Mouse (Mus musculus) spleen, adult 2 months (tissue): ENCODE measurements around the gene Opn4.

ENCODE experiments used
- CTCF ChIP-seq: fragments of 200-500 bp; IDR thresholded peaks from 2 replicates; pipeline ENCODE4 v1.5.1; 2011; ENCODE audit warnings: mild to moderate bottlenecking, inconsistent platforms; ENCODE audit not compliant: insufficient read depth, insufficient read length, insufficient replicate concordance; ENCODE audit errors: extremely low read depth
- POLR2A ChIP-seq: fragments of 200-500 bp; IDR thresholded peaks from 2 replicates; pipeline ENCODE4 v1.6.1; 2011; ENCODE audit warnings: low read depth, low read length, inconsistent platforms

- TF ChIP-seq CTCF (no peak), POLR2A (no peak)
Observed at GRCm38 (mm10) chr14:34540685-34541162, 59.2 kb downstream of the Opn4 start.
